Mouse (Mus musculus): ENCODE data around the gene Fxyd7.

DNA sequence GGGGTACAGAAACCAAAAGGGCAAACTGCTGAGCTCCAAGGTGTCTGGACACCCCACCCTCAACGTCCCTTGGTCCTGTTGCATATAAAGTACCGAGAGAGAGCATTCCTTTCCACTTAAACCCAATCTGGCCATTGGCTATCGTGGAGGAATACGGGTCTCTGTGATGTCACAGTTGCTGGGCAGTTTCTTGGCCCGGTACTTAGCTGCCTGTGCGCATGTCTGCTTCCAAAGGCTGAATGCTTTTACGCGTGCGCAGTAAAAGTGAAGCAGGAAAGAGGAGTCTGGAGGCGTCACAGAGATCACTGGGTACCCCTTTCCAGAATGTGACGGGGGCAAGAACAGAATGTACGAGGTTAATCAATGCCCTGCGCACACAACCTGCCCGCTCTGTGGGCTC is 18.2 kb upstream of the Fxyd7 start:
- TF ChIP-seq CTCF (IDR thresholded peaks at IDR 0.05; ENCODE audit: insufficient read depth, low read length): no peak
- no peak for TF ChIP-seq POLR2A (IDR thresholded peaks at IDR 0.05; ENCODE audit: borderline replicate concordance, extremely low read depth, low read depth, low read length)
